Mouse (Mus musculus) lung, postnatal 0 days (tissue): ENCODE data around the gene P2rx4. TPM values are rescaled to one million over a fixed set of nuclear protein-coding genes. Genes with fewer than 3 reads are reported as not detected.

Source experiments
- ATAC-seq: fragments of 200-750 bp; cut with Nextera tagmentation; 2 replicates; pipeline ENCODE4 v1.8.0; 2017; ENCODE audit warnings: moderate library complexity
- DNase-seq: peaks from one replicate; pipeline ENCODE4 v3.0.0-alpha.2; 2016; ENCODE audit warnings: low spot score
- H3K27ac ChIP-seq: fragments of 300-500 bp; sonication (generic); 2 replicates; pipeline ENCODE4 v1.5.1; 2014; ENCODE audit warnings: antibody characterized with exemption, mild to moderate bottlenecking, low read length, mixed read lengths
- H3K27me3 ChIP-seq: fragments of 300-500 bp; sonication (generic); replicated peaks from 2 replicates; pipeline ENCODE4 v1.6.1; 2014; ENCODE audit warnings: low read length, mixed read lengths; ENCODE audit not compliant: insufficient read depth
- H3K36me3 ChIP-seq: fragments of 300-500 bp; sonication (generic); 2 replicates; pipeline ENCODE4 v1.6.1; 2014; ENCODE audit warnings: low read length, mixed read lengths; ENCODE audit not compliant: insufficient read depth
- H3K4me1 ChIP-seq: fragments of 300-500 bp; sonication (generic); 2 replicates; pipeline ENCODE4 v1.6.1; 2014; ENCODE audit warnings: antibody characterized with exemption, low read depth, low read length, mixed read lengths; ENCODE audit not compliant: insufficient read depth
- H3K4me2 ChIP-seq: fragments of 300-500 bp; sonication (generic); replicated peaks from 2 replicates; pipeline ENCODE4 v1.6.1; 2014; ENCODE audit warnings: low read depth, mild to moderate bottlenecking, low read length, moderate library complexity, mixed read lengths
- H3K4me3 ChIP-seq: fragments of 300-500 bp; sonication (generic); 2 replicates; pipeline ENCODE4 v1.5.1; 2014; ENCODE audit warnings: low read depth, low read length
- H3K9ac ChIP-seq: fragments of 300-500 bp; sonication (generic); replicated peaks from 2 replicates; pipeline ENCODE4 v1.6.1; 2014; ENCODE audit warnings: low read depth, mild to moderate bottlenecking
- H3K9me3 ChIP-seq: fragments of 300-500 bp; sonication (generic); 2 replicates; pipeline ENCODE4 v1.6.1; 2016; ENCODE audit warnings: low read length, mixed read lengths
- CTCF ChIP-seq: IDR thresholded peaks from 2 replicates; pipeline ENCODE4 v1.5.1; 2016; ENCODE audit warnings: antibody characterized with exemption, mild to moderate bottlenecking
- EP300 ChIP-seq: IDR thresholded peaks from 2 replicates; pipeline ENCODE4 v1.6.1; 2016; ENCODE audit warnings: antibody characterized with exemption, mild to moderate bottlenecking, control low read depth
- WGBS: fragments of 180-500 bp; shearing (Covaris S2); extraction: QIAGEN DNeasy Blood & Tissue Kit; methylation state at CpG from one replicate; pipeline ENCODE4 v1.1.7; 2014; 5-methylcytosine and 5-hydroxymethylcytosine counted together
- polyA plus RNA-seq: library from polyadenylated mRNA; unstranded; fragments of >200 nt; fragmentation: Nextera tagmentation; extraction: Ambion mirVana; gene quantifications from 2 replicates; pipeline ENCODE4 v1.2.1, GENCODE M21; 2015

Gene P2rx4
- polyA plus RNA-seq, 1 experiment from 2014 or later, result 57.8 TPM

DNA sequence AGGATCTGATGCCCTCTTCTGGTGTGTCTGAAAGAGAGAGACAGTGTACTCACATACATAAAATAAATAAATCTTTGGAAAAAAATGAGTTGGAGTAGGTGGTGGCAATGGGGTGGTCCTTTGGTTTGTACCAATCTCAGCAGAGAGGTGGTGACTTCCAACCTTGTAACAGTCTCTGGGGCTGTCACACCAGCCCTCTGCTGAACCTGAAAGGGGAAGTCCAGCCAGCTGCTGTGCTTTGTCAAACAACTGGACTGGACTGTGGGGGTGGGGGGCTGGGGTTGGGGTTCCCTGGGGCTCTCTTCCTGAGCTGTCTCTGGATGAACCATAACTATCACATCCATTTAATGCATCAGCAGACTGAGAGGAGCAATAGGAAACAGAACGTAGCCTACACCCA lies 8.4 kb downstream of the P2rx4 start:
- no peak for ATAC-seq
- WGBS, result 57% methylated on average over 1 of the region's 1 CpGs
- H3K9me3 ChIP-seq, result no peaks in the 10 kb centered on the region

DNA sequence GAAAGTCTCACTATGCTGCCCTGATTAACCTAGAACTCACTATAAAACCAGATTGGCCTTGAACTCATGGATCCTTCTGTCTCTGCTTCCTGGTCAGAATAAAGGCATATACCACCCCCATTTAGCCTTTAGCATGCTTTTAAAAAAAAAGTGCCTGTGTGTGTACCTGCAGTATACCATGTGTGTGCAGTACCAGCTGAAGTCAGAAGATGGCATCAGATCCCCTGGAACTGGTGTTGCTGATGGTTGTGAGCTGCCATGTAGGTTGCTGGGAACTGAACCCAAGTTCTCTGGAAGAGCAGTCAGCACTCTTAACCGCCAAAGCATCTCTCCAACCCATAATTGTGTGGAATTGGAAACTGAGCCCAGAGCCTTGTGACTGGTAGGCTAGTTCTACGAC lies 9.4 kb downstream of the P2rx4 start:
- TF ChIP-seq CTCF, result peak; percentile 21; the same call in 1 of the 2 replicates
- no peak for TF ChIP-seq EP300
- Histone ChIP-seq H3K27ac (no peak overlapping the region), H3K4me2 (no peak overlapping the region), H3K27me3 (no peaks in the 10 kb centered on the region), H3K4me1 (no peaks in the 10 kb centered on the region), H3K9me3 (no peaks in the 10 kb centered on the region), H3K36me3 (0 out of 2 replicates have a peak, but pooled peaks cover 4% of the 10 kb centered on the region), H3K4me3 (no peak overlapping the region), H3K9ac (no peak overlapping the region)
- WGBS, result 100% methylated on average over 2 of the region's 2 CpGs
- DNase-seq, result no peak
- ATAC-seq, result no peak

More for the DNA sequence above, 8.4 kb downstream of the P2rx4 start:
- no peak overlapping the region for H3K27ac ChIP-seq
- TF ChIP-seq EP300 (no peak), CTCF (no peak)
- H3K4me3 ChIP-seq, result no peak overlapping the region
- DNase-seq, result no peak
- no peaks in the 10 kb centered on the region for H3K27me3 ChIP-seq
- no peaks in the 10 kb centered on the region for H3K4me1 ChIP-seq
- H3K9ac ChIP-seq, result no peak overlapping the region
- H3K36me3 ChIP-seq, result 0 out of 2 replicates have a peak, but pooled peaks cover 4% of the 10 kb centered on the region
- no peak overlapping the region for H3K4me2 ChIP-seq

DNA sequence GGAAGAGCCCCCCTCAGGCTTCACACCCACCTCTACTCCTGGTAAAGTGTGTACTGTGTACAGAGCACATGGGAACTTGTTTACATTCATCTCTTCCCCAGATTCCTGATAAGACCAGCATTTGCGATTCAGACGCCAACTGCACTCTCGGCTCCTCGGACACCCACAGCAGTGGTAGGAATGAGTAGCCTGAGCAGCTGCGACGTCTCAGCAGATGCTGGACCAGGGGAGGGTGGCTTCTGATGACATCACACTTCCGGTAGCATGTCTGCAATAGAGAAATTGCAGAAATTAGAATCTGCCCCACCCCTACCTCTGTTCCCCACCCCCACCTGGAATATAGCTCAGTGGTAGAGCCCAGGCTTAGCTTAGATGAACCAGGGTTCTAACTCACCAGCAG lies 11.1 kb downstream of the P2rx4 start:
- H3K27ac ChIP-seq, result no peak overlapping the region
- H3K9me3 ChIP-seq, result no peaks in the 10 kb centered on the region
- no peak overlapping the region for H3K4me2 ChIP-seq
- ATAC-seq, result peak; percentile 67
- H3K36me3 ChIP-seq, result 0 out of 2 replicates have a peak, but pooled peaks cover 4% of the 10 kb centered on the region
- peak; percentile 68 for DNase-seq
- H3K27me3 ChIP-seq, result no peaks in the 10 kb centered on the region
- TF ChIP-seq EP300 (no peak), CTCF (no peak)
- 26% methylated on average over 7 of the region's 7 CpGs for WGBS
- H3K4me1 ChIP-seq, result no peaks in the 10 kb centered on the region
- no peak overlapping the region for H3K4me3 ChIP-seq
- H3K9ac ChIP-seq, result no peak overlapping the region

DNA sequence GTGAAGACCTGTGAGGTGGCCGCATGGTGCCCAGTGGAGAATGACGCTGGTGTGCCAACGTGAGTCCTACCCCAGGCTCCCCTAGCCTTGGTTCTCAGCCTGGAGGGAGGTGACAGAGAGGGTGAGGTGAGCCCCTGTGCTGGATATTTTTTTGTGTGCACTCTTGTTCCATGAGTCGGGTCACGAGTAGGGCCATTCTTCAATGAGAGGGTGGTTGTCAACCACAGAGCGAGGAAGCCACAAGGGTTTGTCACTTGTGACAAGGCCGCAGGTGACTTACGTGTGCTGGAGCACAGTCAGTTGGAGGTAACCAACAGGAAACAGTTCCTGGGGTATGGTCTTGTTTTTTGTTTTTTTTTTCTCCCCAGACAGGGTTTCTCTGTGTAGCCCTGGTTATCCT lies 11.8 kb downstream of the P2rx4 start:
- Histone ChIP-seq H3K4me3 (no peak overlapping the region), H3K4me2 (no peak overlapping the region), H3K9me3 (no peaks in the 10 kb centered on the region), H3K4me1 (no peaks in the 10 kb centered on the region), H3K27ac (no peak overlapping the region), H3K27me3 (no peaks in the 10 kb centered on the region), H3K36me3 (0 out of 2 replicates have a peak, but pooled peaks cover 4% of the 10 kb centered on the region), H3K9ac (no peak overlapping the region)
- WGBS, result 95% methylated on average over 8 of the region's 8 CpGs
- ATAC-seq (no peak), DNase-seq (no peak)
- TF ChIP-seq EP300 (no peak), CTCF (no peak)

DNA sequence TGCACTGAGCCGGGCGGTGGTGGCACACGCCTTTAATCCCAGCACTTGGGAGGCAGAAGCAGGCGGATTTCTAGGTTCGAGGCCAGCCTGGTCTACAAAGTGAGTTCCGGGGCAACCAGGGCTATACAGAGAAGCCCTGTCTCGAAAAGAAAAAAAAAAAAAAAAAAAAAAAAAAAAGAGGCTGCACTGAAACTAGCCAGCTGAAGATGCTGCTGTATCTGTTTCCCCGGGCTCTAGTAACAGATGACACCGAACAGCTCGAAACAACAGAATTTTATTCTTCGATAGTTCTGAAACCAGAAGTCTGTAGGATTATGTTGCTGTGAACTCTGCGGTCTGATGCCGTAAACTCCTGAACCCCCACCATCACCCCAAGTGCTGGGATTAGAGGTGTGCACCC lies 18.1 kb downstream of the P2rx4 start:
- no peaks in the 10 kb centered on the region for H3K9me3 ChIP-seq
- H3K9ac ChIP-seq, result no peak overlapping the region
- H3K4me1 ChIP-seq, result no peaks in the 10 kb centered on the region
- H3K4me3 ChIP-seq, result no peak overlapping the region
- no peak overlapping the region for H3K4me2 ChIP-seq
- no peaks in the 10 kb centered on the region for H3K36me3 ChIP-seq
- DNase-seq, result no peak
- TF ChIP-seq CTCF, result no peak
- no peak for TF ChIP-seq EP300
- WGBS, result 85% methylated on average over 13 of the region's 13 CpGs
- no peak overlapping the region for H3K27ac ChIP-seq
- no peaks in the 10 kb centered on the region for H3K27me3 ChIP-seq
- no peak for ATAC-seq

GRCm38 (mm10) chr5:122726068-122726467 lies 18.7 kb downstream of the P2rx4 start:
- H3K27me3 ChIP-seq, result no peaks in the 10 kb centered on the region
- H3K4me2 ChIP-seq, result no peak overlapping the region
- H3K4me1 ChIP-seq, result no peaks in the 10 kb centered on the region
- no peaks in the 10 kb centered on the region for H3K36me3 ChIP-seq
- TF ChIP-seq CTCF (peak; percentile 89), EP300 (no peak)
- H3K9ac ChIP-seq, result no peak overlapping the region
- H3K4me3 ChIP-seq, result no peak overlapping the region
- H3K27ac ChIP-seq, result no peak overlapping the region
- DNase-seq (peak; percentile 78), ATAC-seq (peak; percentile 43)
- WGBS, result 14% methylated on average over 7 of the region's 7 CpGs
- H3K9me3 ChIP-seq, result no peaks in the 10 kb centered on the region

DNA sequence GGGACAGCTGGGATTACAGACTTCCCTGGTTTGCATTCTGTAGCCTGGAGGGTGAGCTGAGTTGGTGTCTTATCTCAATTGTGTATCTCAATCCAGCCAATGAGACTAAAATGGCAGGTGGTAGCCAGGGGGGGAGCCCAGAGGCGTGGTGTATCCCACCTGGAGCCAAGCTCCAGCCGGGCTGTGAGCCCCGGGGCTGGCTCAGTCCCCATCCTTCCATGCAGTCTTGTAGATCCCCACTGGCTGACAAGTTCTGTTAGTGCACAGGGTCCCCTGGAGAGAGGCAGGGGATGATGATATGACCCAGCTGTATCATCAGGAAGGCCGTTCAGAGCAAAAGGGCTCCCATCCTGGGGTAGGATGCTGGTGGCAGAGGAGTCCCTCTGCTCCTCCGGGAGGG lies 19.3 kb downstream of the P2rx4 start:
- TF ChIP-seq EP300 (no peak), CTCF (no peak)
- 66% methylated on average over 5 of the region's 5 CpGs for WGBS
- Histone ChIP-seq H3K27ac (no peak overlapping the region), H3K27me3 (no peaks in the 10 kb centered on the region), H3K4me1 (no peaks in the 10 kb centered on the region), H3K4me2 (no peak overlapping the region), H3K9me3 (no peaks in the 10 kb centered on the region), H3K4me3 (no peak overlapping the region), H3K36me3 (no peaks in the 10 kb centered on the region), H3K9ac (no peak overlapping the region)
- no peak for DNase-seq
- no peak; the same call in 1 of the 2 replicates for ATAC-seq
